Comparison of ENCODE assay signal across 8 mouse cellular contexts in genomic region chr11:95990886-95991708, GRCm38 (mm10). TPM values are rescaled to one million over a fixed set of nuclear protein-coding genes. Genes with fewer than 3 reads are reported as not detected.
DNase-seq lines count a peak whose midpoint lies in the region; ATAC-seq and TF ChIP-seq lines count a peak whose summit lies in the region.

No protein-coding gene starts in this region.

- H3K9ac ChIP-seq in hindbrain, embryonic 14.5 days = peak overlapping the region; percentile 95

- H3K27me3 ChIP-seq in hindbrain, embryonic 14.5 days (ENCODE audit: control insufficient read depth, insufficient read depth, low read length) = no peaks in the 10 kb centered on the region
- H3K27me3 ChIP-seq in midbrain, embryonic 10.5 days (ENCODE audit: low read depth, poor library complexity, severe bottlenecking) = no peaks in the 10 kb centered on the region

- no peak overlapping the region for H3K4me3 ChIP-seq in lung, adult 2 months (replicated peaks; ENCODE audit: extremely low read depth, low read depth, low read length)
- H3K4me3 ChIP-seq in hindbrain, embryonic 14.5 days (replicated peaks; ENCODE audit: low read length) = peak overlapping the region; percentile 51
- peak overlapping the region; percentile 62 for H3K4me3 ChIP-seq in midbrain, embryonic 10.5 days

- WGBS in lung, adult 2 months = 22% methylated on average over 47 of the region's 49 CpGs
- WGBS in hindbrain, embryonic 14.5 days = 5% methylated on average over 24 of the region's 49 CpGs
- 1% methylated on average over 46 of the region's 49 CpGs for WGBS in midbrain, embryonic 10.5 days

- H3K36me3 ChIP-seq in hindbrain, embryonic 14.5 days (replicated peaks; ENCODE audit: control insufficient read depth, insufficient read depth) = no peaks in the 10 kb centered on the region
- peaks cover 72% of the 10 kb centered on the region for H3K36me3 ChIP-seq in midbrain, embryonic 10.5 days

- DNase-seq in adrenal gland, postnatal 10 days = peak; percentile 56
- no peak for DNase-seq in adrenal gland, adult 18-20 months (ENCODE audit: low spot score in 2 of 2)
- DNase-seq in lung, postnatal 10 days = peak; percentile 56
- DNase-seq in lung, adult 2 months = no peak
- DNase-seq in hindbrain, embryonic 14.5 days (ENCODE audit: low spot score) = no peak
- peak; percentile 96 for DNase-seq in midbrain, embryonic 10.5 days (ENCODE audit: low spot score)
- DNase-seq in spleen, postnatal 36 days (ENCODE audit: low spot score in 2 of 2) = no peak
- no peak for DNase-seq in Muller cell, postnatal 12 days (ENCODE audit: inconsistent ontology term)

- ATAC-seq in hindbrain, embryonic 14.5 days (ENCODE audit: low FRiP score) = peak; percentile 77

- H3K9me3 ChIP-seq in hindbrain, embryonic 14.5 days (ENCODE audit: control insufficient read depth, low read length) = no peaks in the 10 kb centered on the region
- peaks cover 15% of the 10 kb centered on the region for H3K9me3 ChIP-seq in midbrain, embryonic 10.5 days (replicated peaks)

- no peaks in the 10 kb centered on the region for H3K4me1 ChIP-seq in lung, adult 2 months (ENCODE audit: control insufficient read depth, insufficient read depth, low read length)
- H3K4me1 ChIP-seq in hindbrain, embryonic 14.5 days (replicated peaks; ENCODE audit: control insufficient read depth, insufficient read depth, low read length) = peaks cover 44% of the 10 kb centered on the region
- peaks cover 73% of the 10 kb centered on the region for H3K4me1 ChIP-seq in midbrain, embryonic 10.5 days

- no peak for TF ChIP-seq POLR2A in lung, adult 2 months (IDR thresholded peaks at IDR 0.05; ENCODE audit: borderline replicate concordance, extremely low read depth, low read depth, low read length)

- H3K4me2 ChIP-seq in hindbrain, embryonic 14.5 days (replicated peaks) = peak overlapping the region; percentile 94

- H3K27ac ChIP-seq in hindbrain, embryonic 14.5 days = peak overlapping the region; percentile 87
- peak overlapping the region; percentile 99 for H3K27ac ChIP-seq in midbrain, embryonic 10.5 days (replicated peaks)

- TF ChIP-seq CTCF in lung, adult 2 months (IDR thresholded peaks at IDR 0.05; ENCODE audit: insufficient read depth, low read length) = no peak

RNA-seq across cellular contexts. Expression of gene Igf2bp1, which starts 14.6 kb away (rescaled TPM):
- 1 to 10 TPM; 4.3 to 6.4 TPM for total RNA-seq in adrenal gland, postnatal 10 days (2021)
- under 1 TPM; 0.22 to 0.53 TPM for total RNA-seq in adrenal gland, adult 18-20 months (2021)
- polyA plus RNA-seq in lung, adult 2 months (2012; rRNA removed) = 1.4 and 1.6 TPM in 2 replicates
- polyA plus RNA-seq in hindbrain, embryonic 14.5 days (2014; fragmentation: Nextera tagmentation; extraction: Ambion mirVana) = 6.5 and 7.0 TPM in 2 replicates
- polyA plus RNA-seq in midbrain, embryonic 10.5 days (2016; fragmentation: Nextera tagmentation; extraction: Ambion mirVana) = 176 and 190 TPM in 2 replicates

RNA-seq across cellular contexts. Expression of gene Gip, which starts 33.2 kb away (rescaled TPM):
- total RNA-seq in adrenal gland, postnatal 10 days (2021) = not detected
- total RNA-seq in adrenal gland, adult 18-20 months (2021) = not detected
- polyA plus RNA-seq in lung, adult 2 months (2012; rRNA removed) = not detected in 2 replicates
- polyA plus RNA-seq in hindbrain, embryonic 14.5 days (2014; fragmentation: Nextera tagmentation; extraction: Ambion mirVana) = not detected in 2 replicates
- not detected in 2 replicates for polyA plus RNA-seq in midbrain, embryonic 10.5 days (2016; fragmentation: Nextera tagmentation; extraction: Ambion mirVana)

RNA-seq across cellular contexts. Expression of gene Snf8, which starts 43.6 kb away (rescaled TPM):
- total RNA-seq in adrenal gland, postnatal 10 days (2021) = 10 to 100 TPM; 68.5 to 72.3 TPM
- total RNA-seq in adrenal gland, adult 18-20 months (2021) = 10 to 100 TPM; 81.1 to 87.0 TPM
- 18.1 and 24.1 TPM in 2 replicates for polyA plus RNA-seq in lung, adult 2 months (2012; rRNA removed)
- 46.3 and 57.3 TPM in 2 replicates for polyA plus RNA-seq in hindbrain, embryonic 14.5 days (2014; fragmentation: Nextera tagmentation; extraction: Ambion mirVana)
- 106 and 110 TPM in 2 replicates for polyA plus RNA-seq in midbrain, embryonic 10.5 days (2016; fragmentation: Nextera tagmentation; extraction: Ambion mirVana)

Comparison
In these comparisons a context has a peak if more than half of its experiments do, and no peak if none do; other contexts are left out.
1. DNase-seq: peak in adrenal gland, postnatal 10 days (single experiment), lung, postnatal 10 days (single experiment) and midbrain, embryonic 10.5 days (single experiment); none in adrenal gland, adult 18-20 months (0 of 2), lung, adult 2 months (single experiment), hindbrain, embryonic 14.5 days (single experiment), spleen, postnatal 36 days (0 of 2) and Muller cell, postnatal 12 days (single experiment).
2. RNA of gene Igf2bp1, which starts 14.6 kb away (polyA plus RNA-seq): 176 to 190 TPM in midbrain, embryonic 10.5 days; 6.5 to 7.0 TPM in hindbrain, embryonic 14.5 days and 1.4 to 1.6 TPM in lung, adult 2 months; every median in the first group is over 10 times any median in the second.